Mouse (Mus musculus): ENCODE measurements at regions not wholly inside any gene's neighbourhood (a gene's known extent, or its start where the extent isn't known, plus 50 kb on each side); places are given as distances from the start of the nearest gene placed in this dataset.

DNA sequence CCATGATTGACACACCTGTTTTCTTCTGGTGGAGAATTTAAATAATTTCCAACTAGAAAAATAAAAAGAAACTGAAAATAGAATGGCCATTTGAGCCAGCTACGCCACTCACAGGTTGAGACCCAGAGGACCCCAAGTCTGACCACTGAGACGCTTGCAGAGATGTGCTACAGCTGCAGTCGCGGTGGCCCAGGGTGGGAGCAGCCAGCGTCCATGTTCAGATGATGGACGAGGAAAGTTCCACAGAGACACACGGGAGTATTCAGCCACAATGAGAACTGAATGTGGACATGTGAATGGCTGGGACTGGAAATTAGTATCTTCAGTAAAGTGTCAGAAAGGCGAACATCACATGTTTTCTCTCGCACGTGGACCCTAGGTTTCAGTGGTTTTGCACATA, 155.1 kb upstream of the Stt3b start:
- DNase-seq (ENCODE audit: low read depth), result no peak
- no peak for TF ChIP-seq CTCF (IDR thresholded peaks at IDR 0.05; ENCODE audit: borderline replicate concordance, extremely low read depth, insufficient read depth, insufficient read length)

DNA sequence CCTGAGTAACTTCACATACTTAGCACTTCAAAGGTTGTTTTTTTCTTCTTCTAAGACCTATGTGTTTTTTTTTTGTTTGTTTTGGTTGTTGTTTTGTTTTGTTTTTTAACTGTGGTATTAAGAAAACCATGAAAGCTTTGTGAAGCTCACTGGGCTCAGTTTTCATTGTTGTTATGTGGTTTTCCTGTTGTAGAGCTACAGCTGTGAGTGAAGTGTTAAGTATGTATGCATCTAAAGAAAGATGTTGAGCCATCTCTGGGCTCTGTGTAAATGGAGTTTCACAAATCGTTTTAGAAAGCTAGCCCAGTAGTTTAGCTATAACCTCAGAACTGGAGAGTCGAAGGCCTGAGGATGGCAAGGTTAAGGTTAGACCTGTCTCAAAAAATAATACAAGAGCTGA, 158.4 kb upstream of the Stt3b start:
- no peak for TF ChIP-seq POLR2A (IDR thresholded peaks at IDR 0.05; ENCODE audit: borderline replicate concordance, extremely low read depth, insufficient read depth, insufficient read length, poor library complexity, severe bottlenecking)
- TF ChIP-seq CTCF (IDR thresholded peaks at IDR 0.05; ENCODE audit: borderline replicate concordance, extremely low read depth, insufficient read depth, insufficient read length), result no peak
- DNase-seq (ENCODE audit: low read depth), result no peak

DNA sequence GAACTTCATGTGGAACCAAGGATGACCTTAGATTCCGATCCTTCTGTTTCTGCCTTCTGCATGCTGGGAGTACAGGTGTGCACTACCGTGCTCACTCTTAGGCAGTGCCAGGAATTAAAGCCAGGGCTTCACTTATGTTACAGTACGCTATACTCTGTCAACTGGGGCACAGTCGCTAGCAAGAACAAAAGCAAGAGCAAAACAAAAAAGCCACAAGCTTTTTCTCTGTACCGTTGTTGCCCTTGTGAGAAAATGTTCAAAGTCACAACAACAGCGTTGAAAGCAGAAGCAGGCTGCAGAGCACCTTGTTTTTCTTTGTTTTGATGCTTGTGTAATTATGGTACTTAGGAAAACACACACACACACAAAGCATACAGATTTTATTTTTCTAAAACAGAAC, 161.4 kb upstream of the Stt3b start:
- no peak for TF ChIP-seq CTCF (IDR thresholded peaks at IDR 0.05; ENCODE audit: borderline replicate concordance, extremely low read depth, insufficient read depth, insufficient read length)
- no peak for TF ChIP-seq POLR2A (IDR thresholded peaks at IDR 0.05; ENCODE audit: borderline replicate concordance, extremely low read depth, insufficient read depth, insufficient read length, poor library complexity, severe bottlenecking)
- DNase-seq (ENCODE audit: low read depth), result no peak

DNA sequence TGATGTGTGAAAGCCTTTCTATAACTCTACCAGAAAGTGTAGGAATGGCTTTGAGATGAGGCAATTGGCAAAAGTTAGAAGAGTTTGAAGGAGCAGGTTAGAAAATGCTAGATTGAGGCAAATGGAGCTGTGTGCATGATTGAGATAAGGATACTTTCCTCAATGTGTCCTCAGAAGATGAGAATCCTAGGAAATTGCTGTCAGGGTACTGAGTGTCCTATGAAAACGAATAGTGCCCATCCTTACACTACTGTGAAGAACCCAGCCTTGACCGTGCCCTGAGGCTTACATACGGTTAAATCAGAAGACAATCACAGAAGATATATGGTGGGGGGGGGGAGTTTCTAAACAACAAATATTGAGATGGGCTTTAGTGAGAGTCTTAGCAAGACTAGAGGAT, 162.8 kb upstream of the Stt3b start:
- TF ChIP-seq CTCF (IDR thresholded peaks at IDR 0.05; ENCODE audit: borderline replicate concordance, extremely low read depth, insufficient read depth, insufficient read length) (no peak), POLR2A (IDR thresholded peaks at IDR 0.05; ENCODE audit: borderline replicate concordance, extremely low read depth, insufficient read depth, insufficient read length, poor library complexity, severe bottlenecking) (no peak)

DNA sequence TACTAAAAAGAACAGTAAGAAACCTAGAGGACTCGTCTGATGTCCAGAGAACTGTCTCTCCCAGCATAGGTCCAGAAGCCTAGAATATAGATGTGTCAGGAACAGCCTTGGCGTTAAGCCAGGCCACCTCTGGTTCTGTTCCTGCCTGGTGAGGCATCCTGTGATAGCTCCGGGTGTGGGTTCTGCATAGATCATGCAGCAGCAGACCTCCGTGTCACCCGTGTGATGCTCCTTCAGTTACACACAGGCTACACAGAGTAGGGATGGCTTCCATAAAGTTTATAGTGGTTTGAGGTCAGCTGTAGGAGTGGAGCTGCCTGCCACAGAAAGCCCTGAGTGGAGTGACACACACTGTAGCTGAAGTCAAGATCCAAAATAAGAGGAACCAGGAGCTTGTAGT, 163.6 kb upstream of the Stt3b start:
- DNase-seq (ENCODE audit: low read depth), result no peak
- TF ChIP-seq POLR2A (IDR thresholded peaks at IDR 0.05; ENCODE audit: borderline replicate concordance, extremely low read depth, insufficient read depth, insufficient read length, poor library complexity, severe bottlenecking), result no peak
- TF ChIP-seq CTCF (IDR thresholded peaks at IDR 0.05; ENCODE audit: borderline replicate concordance, extremely low read depth, insufficient read depth, insufficient read length), result no peak

More for the DNA sequence above, 162.8 kb upstream of the Stt3b start:
- no peak for DNase-seq (ENCODE audit: low read depth)

DNA sequence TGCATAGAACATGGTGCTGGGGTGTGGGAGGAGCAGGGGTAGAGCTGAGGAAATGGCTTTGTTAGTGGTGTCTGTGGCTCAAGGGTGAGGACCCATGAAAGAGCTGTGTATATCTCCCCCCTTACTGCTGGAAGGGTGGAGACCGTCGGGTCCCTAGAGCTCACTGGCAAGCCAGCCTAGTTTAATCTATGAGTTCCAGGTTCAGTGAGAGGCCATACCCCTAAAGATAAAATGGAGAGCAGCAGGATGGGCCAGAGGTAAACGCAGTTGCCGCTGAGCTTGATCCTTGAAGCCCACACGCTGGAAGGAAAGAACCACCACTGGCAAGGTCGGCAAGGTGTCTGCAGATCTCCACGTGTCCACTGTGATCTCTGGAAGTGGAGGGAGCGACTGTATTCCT, 164.1 kb upstream of the Stt3b start:
- TF ChIP-seq CTCF (IDR thresholded peaks at IDR 0.05; ENCODE audit: borderline replicate concordance, extremely low read depth, insufficient read depth, insufficient read length) (no peak), POLR2A (IDR thresholded peaks at IDR 0.05; ENCODE audit: borderline replicate concordance, extremely low read depth, insufficient read depth, insufficient read length, poor library complexity, severe bottlenecking) (no peak)
- DNase-seq (ENCODE audit: low read depth), result no peak

DNA sequence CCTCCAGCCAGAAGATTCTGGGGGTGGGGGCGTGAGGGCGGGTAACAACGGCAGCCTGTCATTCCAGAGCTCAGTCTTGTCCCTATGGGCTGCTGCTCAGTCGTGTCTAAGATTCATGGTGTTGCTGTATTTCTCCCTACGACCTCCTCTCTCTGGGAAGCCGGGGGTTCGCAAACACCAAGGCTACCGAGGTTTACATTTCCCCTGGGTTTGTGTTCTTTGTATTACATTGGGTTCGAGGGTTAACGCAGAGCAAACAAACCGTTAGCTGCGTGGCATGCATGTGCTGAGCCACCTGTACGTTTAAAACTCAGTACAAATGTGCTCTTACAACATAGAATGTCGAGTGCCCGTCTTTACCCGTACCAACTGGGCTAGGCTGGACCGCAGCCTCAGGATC, 166.0 kb upstream of the Stt3b start:
- DNase-seq (ENCODE audit: low read depth), result no peak
- no peak for TF ChIP-seq CTCF (IDR thresholded peaks at IDR 0.05; ENCODE audit: borderline replicate concordance, extremely low read depth, insufficient read depth, insufficient read length)
- no peak for TF ChIP-seq POLR2A (IDR thresholded peaks at IDR 0.05; ENCODE audit: borderline replicate concordance, extremely low read depth, insufficient read depth, insufficient read length, poor library complexity, severe bottlenecking)

DNA sequence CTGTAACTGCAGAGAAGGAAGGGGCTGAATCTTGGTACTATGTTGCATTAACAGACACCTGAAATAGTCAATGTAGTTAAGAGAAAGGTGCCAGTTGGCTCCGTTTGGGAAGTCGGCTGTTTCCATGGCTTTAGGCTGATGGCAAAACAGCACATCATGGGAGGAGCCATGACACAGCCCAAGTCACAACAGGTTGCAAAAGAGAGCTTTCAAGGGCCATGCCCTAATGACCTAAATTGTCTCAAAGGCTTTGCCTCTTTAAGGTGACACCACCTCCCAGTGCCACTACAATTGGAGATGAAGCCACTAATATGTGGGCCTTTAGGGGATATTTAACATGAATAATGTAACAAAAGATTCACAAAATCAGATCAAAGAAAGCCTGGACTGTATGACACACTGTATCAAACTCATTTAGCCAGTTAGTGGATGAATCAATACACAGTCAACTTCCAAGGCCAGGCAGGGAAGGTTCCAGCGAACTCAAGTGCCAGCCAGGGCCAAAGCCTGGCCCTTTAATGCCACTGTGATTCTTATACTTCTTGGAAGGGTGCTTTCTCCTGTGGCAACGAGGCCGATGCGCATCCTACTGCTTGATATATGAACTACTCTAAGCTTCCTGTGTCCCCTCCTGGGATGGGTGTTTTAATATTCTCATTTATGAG, 167.5 kb upstream of the Stt3b start:
- TF ChIP-seq CTCF (IDR thresholded peaks at IDR 0.05; ENCODE audit: borderline replicate concordance, extremely low read depth, insufficient read depth, insufficient read length) (no peak), POLR2A (IDR thresholded peaks at IDR 0.05; ENCODE audit: borderline replicate concordance, extremely low read depth, insufficient read depth, insufficient read length, poor library complexity, severe bottlenecking) (no peak)
- DNase-seq (ENCODE audit: low read depth), result no peak

DNA sequence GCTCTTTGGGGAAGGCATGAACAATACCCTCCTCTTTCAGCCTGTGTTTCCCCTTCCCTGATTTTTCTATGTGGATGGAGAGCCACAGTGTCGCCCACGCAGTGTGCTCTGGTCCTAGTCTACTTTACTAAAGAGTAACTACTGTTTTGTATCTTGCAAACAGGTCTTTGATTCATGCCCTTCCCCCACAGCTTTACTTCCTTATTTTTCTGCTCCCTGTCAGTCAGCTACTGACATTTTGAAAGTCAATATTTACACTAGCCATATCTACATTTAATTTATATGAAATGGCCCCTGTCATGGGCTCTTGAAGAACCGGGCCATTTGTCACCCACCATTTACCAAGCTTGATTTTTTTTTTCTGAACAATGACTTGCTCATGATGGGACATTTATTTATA, 168.7 kb upstream of the Stt3b start:
- no peak for DNase-seq (ENCODE audit: low read depth)
- TF ChIP-seq CTCF (IDR thresholded peaks at IDR 0.05; ENCODE audit: borderline replicate concordance, extremely low read depth, insufficient read depth, insufficient read length), result no peak
- no peak for TF ChIP-seq POLR2A (IDR thresholded peaks at IDR 0.05; ENCODE audit: borderline replicate concordance, extremely low read depth, insufficient read depth, insufficient read length, poor library complexity, severe bottlenecking)

DNA sequence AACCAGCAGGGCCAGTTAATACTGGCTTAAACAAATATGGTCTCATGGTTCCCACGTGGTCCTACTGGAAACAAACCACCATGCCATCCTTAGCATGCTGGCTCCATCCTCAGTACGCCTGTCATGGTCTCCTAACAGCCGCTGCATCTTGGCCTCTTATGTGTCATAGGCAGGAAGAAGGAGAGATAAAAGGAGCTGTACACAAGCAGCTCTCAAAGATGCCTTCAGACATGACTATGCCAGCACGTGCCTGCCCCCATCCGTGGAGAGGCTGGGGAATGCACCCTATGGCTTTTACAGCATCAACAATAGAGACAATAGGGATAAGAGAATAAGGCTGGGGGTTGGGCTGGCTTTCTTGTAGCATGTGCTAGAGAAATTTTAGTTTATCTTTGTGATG, 171.0 kb upstream of the Stt3b start:
- no peak for DNase-seq (ENCODE audit: low read depth)
- TF ChIP-seq POLR2A (IDR thresholded peaks at IDR 0.05; ENCODE audit: borderline replicate concordance, extremely low read depth, insufficient read depth, insufficient read length, poor library complexity, severe bottlenecking) (no peak), CTCF (IDR thresholded peaks at IDR 0.05; ENCODE audit: borderline replicate concordance, extremely low read depth, insufficient read depth, insufficient read length) (no peak)

DNA sequence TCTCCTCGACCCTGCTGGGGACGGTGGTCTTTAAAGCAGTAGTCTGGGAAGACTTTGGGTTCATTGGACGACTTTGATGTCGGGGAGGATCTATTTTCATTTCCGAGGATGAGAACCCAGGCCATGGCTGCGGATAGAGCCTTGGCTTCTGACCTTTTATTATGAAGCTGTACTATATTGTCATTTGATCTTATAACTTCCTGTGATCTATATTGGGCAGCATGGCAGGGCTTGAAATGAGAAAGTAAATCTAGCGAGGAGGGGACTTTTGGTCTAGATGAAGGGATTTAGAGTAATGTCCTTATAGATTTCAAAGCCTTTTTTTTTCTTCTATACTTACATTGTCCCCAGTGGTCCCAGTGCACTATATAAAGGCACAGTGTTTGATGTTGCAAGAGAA, 172.8 kb upstream of the Stt3b start:
- DNase-seq (ENCODE audit: low read depth), result no peak
- TF ChIP-seq POLR2A (IDR thresholded peaks at IDR 0.05; ENCODE audit: borderline replicate concordance, extremely low read depth, insufficient read depth, insufficient read length, poor library complexity, severe bottlenecking), result no peak
- no peak for TF ChIP-seq CTCF (IDR thresholded peaks at IDR 0.05; ENCODE audit: borderline replicate concordance, extremely low read depth, insufficient read depth, insufficient read length)

DNA sequence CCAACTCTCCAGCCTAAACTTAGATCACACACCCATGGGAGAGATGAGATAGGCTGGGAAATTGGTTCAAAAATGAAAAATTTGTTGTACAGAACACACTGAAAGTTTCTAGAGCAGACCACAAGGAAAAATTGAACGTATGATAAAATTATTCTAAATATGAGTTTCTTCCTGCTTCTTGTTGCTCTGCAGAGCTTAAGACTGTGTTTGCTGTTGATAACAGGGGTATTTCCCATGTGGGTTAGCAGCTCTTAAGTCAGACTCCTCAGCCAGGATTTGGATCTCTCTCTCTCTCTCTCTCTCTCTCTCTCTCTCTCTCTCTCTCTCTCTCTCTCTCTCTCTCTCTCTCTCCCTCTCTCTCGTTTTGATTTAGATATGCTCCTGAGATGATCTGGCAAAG, 173.5 kb upstream of the Stt3b start:
- TF ChIP-seq CTCF (IDR thresholded peaks at IDR 0.05; ENCODE audit: borderline replicate concordance, extremely low read depth, insufficient read depth, insufficient read length) (no peak), POLR2A (IDR thresholded peaks at IDR 0.05; ENCODE audit: borderline replicate concordance, extremely low read depth, insufficient read depth, insufficient read length, poor library complexity, severe bottlenecking) (no peak)
- no peak for DNase-seq (ENCODE audit: low read depth)
